Mouse (Mus musculus) left cerebral cortex, postnatal 4 days (tissue): ENCODE results near the gene Lmx1b. TPM values are rescaled to one million over a fixed set of nuclear protein-coding genes. Genes with fewer than 3 reads are reported as not detected.

Experiments used
- DNase-seq: peaks from one replicate; pipeline ENCODE4 v3.0.0-alpha.2; 2022
- intact Hi-C: fragments of 180-260 bp; cut with DNase I; formaldehyde crosslinking; loops from one replicate; pipeline ENCODE4 v1.15.1; 2025
- total RNA-seq, 2 experiments: library from RNA; stranded (reverse); gene quantifications; 2 replicates each; pipeline ENCODE4 v1.2.3; 2021

The Lmx1b gene
- total RNA-seq, 2 experiments from 2014 or later = 0.24 to 0.26 TPM

DNA sequence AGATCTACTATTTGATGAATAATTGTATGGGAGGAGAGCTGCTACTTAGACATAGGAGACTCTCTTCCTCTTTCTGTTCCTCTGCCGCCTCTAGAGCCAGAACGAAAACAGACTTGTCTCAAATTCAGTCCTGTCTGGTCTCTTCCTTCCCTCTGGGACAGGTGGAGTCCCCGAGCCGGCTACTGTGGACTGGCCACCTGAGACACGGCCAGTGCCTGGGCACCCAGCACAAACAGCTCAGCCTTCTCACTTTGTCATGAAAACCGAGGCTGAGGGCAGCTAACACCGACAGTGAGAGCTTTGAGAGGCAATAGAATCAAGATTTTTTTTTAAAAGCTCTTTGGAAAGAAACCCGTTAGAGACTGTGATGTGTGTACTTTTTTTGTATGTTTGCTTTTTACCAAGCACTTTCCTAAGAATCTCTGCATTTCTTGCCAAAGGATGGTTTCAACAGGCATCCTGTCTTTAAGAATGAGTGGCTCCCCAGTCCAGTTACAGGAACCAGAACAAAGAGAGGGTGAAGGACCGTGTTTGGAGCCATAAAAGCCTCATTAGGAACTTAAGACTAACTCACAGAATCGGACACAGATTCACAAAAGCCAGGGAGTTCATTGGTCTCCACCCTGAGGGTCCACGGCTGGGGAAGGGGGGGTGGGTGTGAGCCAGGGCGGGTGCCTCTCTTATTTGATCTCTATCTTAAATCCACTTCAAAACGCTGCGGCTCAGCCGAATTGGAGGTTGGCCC lies 5.4 kb upstream of the Lmx1b start:
- DNase-seq = no peak
- intact Hi-C loops = no loop called here

DNA sequence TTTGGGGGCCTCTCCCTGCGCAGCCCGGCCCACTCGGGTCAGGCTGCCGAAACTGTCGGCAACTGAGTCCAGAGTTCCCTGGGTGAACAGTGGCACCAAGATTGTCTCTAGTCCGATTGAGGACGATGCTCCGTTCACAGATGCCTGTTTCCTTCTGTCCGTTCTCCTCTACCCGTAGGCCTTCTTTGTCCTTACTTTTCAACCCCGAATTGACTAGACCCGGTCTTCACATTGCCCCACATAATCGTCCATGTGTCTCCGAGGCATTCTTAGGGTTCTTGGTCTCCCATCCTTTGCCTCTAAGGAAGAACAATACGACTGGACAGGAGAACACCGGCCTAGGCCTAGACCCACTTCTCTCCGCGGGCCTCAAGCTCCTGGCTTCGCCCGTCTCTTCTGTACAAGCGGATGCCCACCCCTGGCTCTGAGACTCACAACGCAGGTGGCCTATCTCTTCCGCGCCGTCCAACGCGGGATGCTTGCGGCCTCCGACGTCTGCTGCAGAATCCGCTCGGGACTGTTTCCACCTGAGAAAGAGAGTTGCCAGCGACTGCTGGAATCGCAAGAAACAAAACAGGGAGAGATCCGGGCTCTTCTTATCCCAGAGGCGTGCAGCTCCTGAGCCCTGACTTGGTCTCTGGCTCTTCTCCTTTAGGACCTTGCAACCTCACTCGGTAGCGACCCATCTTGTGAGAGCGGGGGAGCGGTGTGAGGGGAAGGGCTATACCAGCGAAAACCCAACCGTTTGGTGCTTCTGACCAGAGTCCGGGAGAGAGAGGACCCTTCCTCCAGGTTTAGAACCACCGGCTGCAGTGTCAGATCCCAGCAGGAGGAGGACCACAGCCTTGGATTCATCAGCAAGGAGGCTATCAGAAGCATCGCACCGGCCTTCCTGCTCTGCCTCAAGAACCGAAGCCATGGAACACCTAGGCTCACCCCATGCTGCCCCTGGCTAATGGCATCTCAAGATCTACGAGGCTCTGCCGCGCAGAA lies 3.7 kb upstream of the Lmx1b start:
- intact Hi-C loops = loop anchor here (5.0 kb wide), 1 partner anchor 157 kb away; no protein-coding TSS in a partner anchor
- no peak for DNase-seq

GRCm38 (mm10) chr2:33642650-33643458 lies 2.5 kb upstream of the Lmx1b start:
- intact Hi-C loops = loop anchor here (5.0 kb wide), 1 partner anchor 156 kb away; no protein-coding TSS in a partner anchor
- DNase-seq = peak; percentile 79

DNA sequence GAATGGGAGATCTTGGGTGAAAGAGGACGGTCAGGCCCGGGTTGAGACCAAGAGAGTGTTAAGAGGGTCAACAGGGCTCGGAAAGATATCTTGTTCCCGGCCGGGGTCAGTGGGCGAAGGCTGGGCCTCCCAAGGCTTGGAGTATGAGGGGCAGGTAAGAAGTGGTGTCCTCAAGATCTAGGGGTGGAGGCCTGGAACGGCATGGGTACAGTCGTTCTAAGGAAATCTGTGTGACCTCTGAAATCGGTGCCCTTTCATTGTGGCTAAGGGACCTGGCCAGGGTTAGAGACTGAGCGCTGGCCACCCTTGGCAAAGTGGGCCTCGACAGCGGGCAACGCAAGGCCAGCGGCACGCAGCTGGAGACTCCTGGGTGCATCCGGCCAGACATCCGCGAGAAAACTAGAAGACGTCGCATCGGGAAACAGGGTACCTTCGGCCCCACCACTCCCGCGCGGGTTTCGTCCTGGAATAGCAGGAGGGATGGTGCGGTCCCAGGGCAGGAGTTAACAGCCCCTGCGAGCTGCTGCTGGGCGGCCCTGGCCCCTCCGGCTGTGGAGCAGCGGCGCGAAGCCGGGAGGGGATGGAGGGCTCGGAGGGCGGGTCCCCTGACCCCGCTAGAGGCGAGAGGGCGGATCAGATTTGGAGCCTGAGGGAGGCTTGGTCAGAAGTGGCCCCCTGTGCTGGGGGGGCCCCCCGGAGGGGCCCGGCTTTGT lies 1.7 kb upstream of the Lmx1b start:
- no peak for DNase-seq
- intact Hi-C loops = loop anchor here (5.0 kb wide), 1 partner anchor 155 kb away; no protein-coding TSS in a partner anchor

GRCm38 (mm10) chr2:33640978-33641858 lies 907 bp upstream of the Lmx1b start:
- intact Hi-C loops = loop anchor here (5.0 kb wide), 1 partner anchor 154 kb away; no protein-coding TSS in a partner anchor
- DNase-seq = no peak

- peak; percentile 39 for DNase-seq
- intact Hi-C loops = loop anchor here (5.0 kb wide), 1 partner anchor 152 kb away; no protein-coding TSS in a partner anchor
Observed at GRCm38 (mm10) chr2:33639301-33640170, 775 bp downstream of the Lmx1b start.

DNA sequence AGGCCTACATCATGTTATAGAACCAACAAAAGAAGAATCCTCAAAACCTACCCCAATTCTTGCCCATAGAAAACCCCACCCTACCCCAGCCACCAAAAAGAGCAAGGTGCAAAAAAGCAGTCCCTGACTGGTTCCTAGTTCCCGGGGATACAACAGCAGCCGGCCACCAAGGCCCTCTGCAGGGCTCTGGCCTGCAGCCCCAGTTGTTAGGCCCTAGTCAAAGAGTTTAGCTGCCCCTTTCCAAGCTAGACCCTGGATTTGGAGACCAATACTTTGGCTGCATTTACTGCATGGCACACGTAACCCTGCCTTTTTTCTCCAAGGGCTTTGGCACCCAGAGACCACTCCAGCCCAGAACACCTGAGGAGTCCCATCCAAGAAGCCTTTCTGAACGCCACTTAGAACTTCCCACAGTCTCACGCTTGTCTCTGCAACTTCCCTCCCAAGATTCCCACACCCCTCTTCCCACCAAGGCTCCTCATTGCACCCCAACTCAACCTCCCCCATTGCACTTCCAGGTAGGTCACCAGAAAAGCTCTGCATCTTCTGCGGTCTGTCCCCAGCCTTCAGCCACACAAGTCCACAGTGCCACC lies 2.1 kb downstream of the Lmx1b start:
- intact Hi-C loops = no loop called here
- no peak for DNase-seq

DNA sequence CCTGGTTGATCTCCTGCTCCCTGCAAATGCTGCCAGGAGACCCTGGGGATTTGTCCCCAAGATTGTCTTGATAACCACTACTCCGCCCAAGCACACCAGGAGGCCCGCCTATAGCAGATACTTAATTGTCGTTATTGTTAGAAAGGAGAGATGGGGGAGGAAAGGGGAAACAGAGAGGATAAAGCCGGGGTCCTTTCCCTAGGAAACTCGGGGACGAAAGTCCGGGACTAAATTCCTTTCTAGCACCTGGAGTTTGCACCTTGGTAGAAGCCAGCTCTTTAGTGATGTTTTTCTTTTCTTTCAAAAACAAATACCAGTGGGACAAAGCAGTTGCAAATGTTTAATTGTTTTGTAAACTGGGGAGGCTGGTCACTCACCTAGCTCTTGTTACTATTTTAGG lies 3.0 kb downstream of the Lmx1b start:
- intact Hi-C loops = no loop called here
- DNase-seq = no peak

GRCm38 (mm10) chr2:33636628-33637188 lies 3.6 kb downstream of the Lmx1b start:
- intact Hi-C loops = no loop called here
- DNase-seq = no peak

GRCm38 (mm10) chr2:33636117-33636521 lies 4.2 kb downstream of the Lmx1b start:
- DNase-seq = no peak
- intact Hi-C loops = no loop called here

GRCm38 (mm10) chr2:33635323-33636116 lies 4.8 kb downstream of the Lmx1b start:
- intact Hi-C loops = no loop called here

GRCm38 (mm10) chr2:33634481-33635090 lies 5.7 kb downstream of the Lmx1b start:
- intact Hi-C loops = no loop called here
- no peak for DNase-seq

More at GRCm38 (mm10) chr2:33635323-33636116, 4.8 kb downstream of the Lmx1b start:
- no peak for DNase-seq

- intact Hi-C loops = no loop called here
- DNase-seq = no peak
Observed at GRCm38 (mm10) chr2:33633955-33634354, 6.4 kb downstream of the Lmx1b start.

- intact Hi-C loops = no loop called here
- DNase-seq = no peak
Observed at GRCm38 (mm10) chr2:33633237-33633636, 7.1 kb downstream of the Lmx1b start.

GRCm38 (mm10) chr2:33632551-33633059 lies 7.7 kb downstream of the Lmx1b start:
- no peak for DNase-seq

More at GRCm38 (mm10) chr2:33632551-33633059, 7.7 kb downstream of the Lmx1b start:
- intact Hi-C loops = no loop called here
